Mouse (Mus musculus): ENCODE measurements around the gene Ccdc97. TPM values are rescaled to one million over a fixed set of nuclear protein-coding genes. Genes with fewer than 3 reads are reported as not detected.
"Not testable (repeated sequence)": the region's sequence is repeated elsewhere in the genome, so short reads cannot be mapped to it uniquely, and the experiment has no call there.

Gene Ccdc97
- polyA plus RNA-seq, 1 experiment: 65.4 TPM

DNA sequence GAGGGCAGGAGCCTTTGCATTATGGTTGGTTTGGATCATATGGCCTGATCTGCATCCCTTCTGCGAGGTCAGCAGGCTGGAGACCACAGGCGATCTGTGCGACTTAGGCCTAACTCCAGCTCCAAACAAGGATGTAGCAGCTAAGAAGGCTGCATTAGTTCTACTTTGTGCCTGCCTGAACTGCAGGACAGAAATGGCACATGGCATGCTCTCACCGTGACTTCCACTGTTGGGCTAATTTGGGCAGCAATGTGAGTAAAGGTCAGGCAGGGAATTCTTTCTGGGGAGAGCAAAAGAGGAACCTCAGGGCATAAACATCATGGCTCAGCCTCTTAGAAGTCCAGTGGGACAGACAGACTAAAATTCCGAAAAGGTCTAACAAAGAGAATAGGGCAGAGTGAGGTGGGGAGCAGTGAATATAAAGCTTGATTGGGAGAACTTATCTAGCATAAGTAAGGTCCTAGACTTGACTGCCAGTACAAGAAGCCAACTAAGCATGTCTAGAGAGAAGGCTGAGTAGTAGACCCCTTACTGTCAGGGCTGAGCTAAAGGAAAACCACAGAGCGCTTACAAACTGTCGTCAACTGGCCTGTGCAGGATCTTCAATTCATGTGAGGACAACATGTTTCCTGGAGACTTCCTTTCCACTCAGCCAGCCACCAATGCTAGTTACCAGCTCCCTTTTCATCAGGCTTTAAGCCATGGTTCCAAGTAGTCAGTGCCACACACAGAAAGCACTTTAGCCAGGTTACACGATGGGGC, 12.6 kb upstream of the Ccdc97 start:
- no peaks in the 10 kb centered on the region; the same call in none of the 2 replicates for H3K4me1 ChIP-seq (ENCODE audit: control insufficient read depth, insufficient read depth, low read length)
- H3K27ac ChIP-seq (ENCODE audit: control insufficient read depth, insufficient read depth, low read depth, low read length, poor library complexity): no peak overlapping the region
- 41% methylated on average over 8 of the region's 8 CpGs for WGBS
- TF ChIP-seq POLR2A (IDR thresholded peaks at IDR 0.05; ENCODE audit: borderline replicate concordance, control insufficient read depth, low read depth, low read length) (no peak), CTCF (IDR thresholded peaks at IDR 0.05; ENCODE audit: control insufficient read depth, insufficient read depth, low read length) (no peak)
- no peak overlapping the region for H3K4me3 ChIP-seq (replicated peaks; ENCODE audit: control insufficient read depth, low read depth, low read length)

DNA sequence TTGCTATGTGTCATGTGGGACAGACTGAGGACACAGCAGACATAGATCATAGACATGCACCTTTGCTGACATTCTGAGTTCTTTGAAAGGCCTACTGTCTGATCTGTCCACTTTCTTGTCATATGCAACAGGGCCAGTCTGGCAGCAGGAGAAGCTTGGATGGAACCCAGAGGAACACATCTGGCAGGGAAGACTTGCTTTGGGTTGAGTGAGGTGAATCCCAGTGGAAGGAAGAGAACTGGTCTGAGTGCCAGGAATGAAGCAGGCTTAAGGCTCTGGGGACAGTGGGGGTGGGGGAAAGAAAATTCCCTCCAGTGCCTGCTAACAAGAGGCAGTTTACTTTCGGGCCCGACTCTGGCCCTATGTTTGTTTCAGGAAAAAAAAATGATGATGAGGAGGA, 11.0 kb upstream of the Ccdc97 start:
- Histone ChIP-seq H3K4me3 (replicated peaks; ENCODE audit: control insufficient read depth, low read depth, low read length) (no peak overlapping the region), H3K4me1 (ENCODE audit: control insufficient read depth, insufficient read depth, low read length) (no peaks in the 10 kb centered on the region; the same call in none of the 2 replicates), H3K27ac (ENCODE audit: control insufficient read depth, insufficient read depth, low read depth, low read length, poor library complexity) (no peak overlapping the region)
- WGBS: 82% methylated on average over 2 of the region's 2 CpGs
- TF ChIP-seq POLR2A (IDR thresholded peaks at IDR 0.05; ENCODE audit: borderline replicate concordance, control insufficient read depth, low read depth, low read length) (no peak), CTCF (IDR thresholded peaks at IDR 0.05; ENCODE audit: control insufficient read depth, insufficient read depth, low read length) (no peak)

DNA sequence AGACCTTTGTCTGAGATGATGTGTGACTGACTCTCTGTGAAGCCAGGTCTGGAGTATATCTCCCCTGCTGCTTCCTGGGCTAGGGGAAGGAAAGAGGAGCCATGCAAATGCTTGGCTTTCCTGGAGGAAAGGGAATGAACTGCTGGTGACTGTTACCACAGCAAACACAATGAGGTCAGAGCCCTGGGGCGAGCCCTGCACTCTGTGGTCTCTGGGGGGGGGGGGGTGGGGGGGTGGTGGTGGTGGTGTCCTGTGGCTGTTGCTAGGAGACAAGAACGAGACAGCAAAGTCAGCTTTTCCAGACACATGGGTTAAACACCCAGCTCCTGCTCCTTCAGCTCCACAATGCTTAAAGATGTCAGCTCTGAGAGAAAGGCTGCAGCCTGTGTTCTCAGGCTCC, 10.5 kb upstream of the Ccdc97 start:
- H3K4me1 ChIP-seq (ENCODE audit: control insufficient read depth, insufficient read depth, low read length): no peaks in the 10 kb centered on the region; the same call in none of the 2 replicates
- TF ChIP-seq POLR2A (IDR thresholded peaks at IDR 0.05; ENCODE audit: borderline replicate concordance, control insufficient read depth, low read depth, low read length) (no peak), CTCF (IDR thresholded peaks at IDR 0.05; ENCODE audit: control insufficient read depth, insufficient read depth, low read length) (no peak)
- no peak overlapping the region for H3K4me3 ChIP-seq (replicated peaks; ENCODE audit: control insufficient read depth, low read depth, low read length)
- WGBS: 27% methylated on average over 2 of the region's 2 CpGs
- H3K27ac ChIP-seq (ENCODE audit: control insufficient read depth, insufficient read depth, low read depth, low read length, poor library complexity): no peak overlapping the region

- TF ChIP-seq POLR2A (IDR thresholded peaks at IDR 0.05; ENCODE audit: borderline replicate concordance, control insufficient read depth, low read depth, low read length) (no peak), CTCF (IDR thresholded peaks at IDR 0.05; ENCODE audit: control insufficient read depth, insufficient read depth, low read length) (no peak)
- no peaks in the 10 kb centered on the region; the same call in 1 of the 2 replicates for H3K4me1 ChIP-seq (ENCODE audit: control insufficient read depth, insufficient read depth, low read length)
These were observed 8.9 kb upstream of the Ccdc97 start for GRCm38 (mm10) chr7:25727800-25728199.

DNA sequence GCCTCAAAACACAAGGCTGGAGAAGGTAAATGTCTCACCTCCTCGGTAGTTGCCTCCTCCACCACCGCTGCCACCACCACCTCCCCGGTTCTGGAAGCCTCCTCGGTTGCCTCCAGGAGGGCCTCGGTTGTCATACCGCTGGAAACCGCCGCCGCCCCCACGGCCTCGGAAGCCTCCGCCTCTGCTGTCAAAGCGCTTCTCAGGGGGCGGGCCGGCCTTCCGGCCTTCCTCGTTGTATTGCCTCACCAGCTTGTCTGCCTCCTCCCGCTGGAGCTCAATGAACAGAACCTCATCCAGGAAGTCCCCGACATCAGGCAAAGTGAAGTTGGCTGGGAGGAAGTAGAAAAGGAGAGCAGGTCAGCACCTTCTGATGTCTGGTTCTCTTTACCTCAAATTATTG, 7.0 kb upstream of the Ccdc97 start:
- no peak for TF ChIP-seq POLR2A (IDR thresholded peaks at IDR 0.05; ENCODE audit: borderline replicate concordance, control insufficient read depth, low read depth, low read length)
- no peak for TF ChIP-seq CTCF (IDR thresholded peaks at IDR 0.05; ENCODE audit: control insufficient read depth, insufficient read depth, low read length)
- Histone ChIP-seq H3K4me1 (ENCODE audit: control insufficient read depth, insufficient read depth, low read length) (no peaks in the 10 kb centered on the region), H3K4me3 (replicated peaks; ENCODE audit: control insufficient read depth, low read depth, low read length) (no peak overlapping the region), H3K27ac (ENCODE audit: control insufficient read depth, insufficient read depth, low read depth, low read length, poor library complexity) (no peak overlapping the region)
- WGBS: 70% methylated on average over 19 of the region's 19 CpGs

More at GRCm38 (mm10) chr7:25727800-25728199, 8.9 kb upstream of the Ccdc97 start:
- H3K27ac ChIP-seq (ENCODE audit: control insufficient read depth, insufficient read depth, low read depth, low read length, poor library complexity): no peak overlapping the region
- no peak overlapping the region for H3K4me3 ChIP-seq (replicated peaks; ENCODE audit: control insufficient read depth, low read depth, low read length)
- WGBS: 89% methylated on average over 5 of the region's 5 CpGs

GRCm38 (mm10) chr7:25721776-25722175, 2.9 kb upstream of the Ccdc97 start:
- not testable (repeated sequence) for H3K4me1 ChIP-seq (ENCODE audit: control insufficient read depth, insufficient read depth, low read length); H3K27ac ChIP-seq (ENCODE audit: control insufficient read depth, insufficient read depth, low read depth, low read length, poor library complexity); H3K4me3 ChIP-seq (replicated peaks; ENCODE audit: control insufficient read depth, low read depth, low read length)

GRCm38 (mm10) chr7:25720760-25721159, 1.9 kb upstream of the Ccdc97 start:
- WGBS: 77% methylated on average over 5 of the region's 5 CpGs
- Histone ChIP-seq H3K27ac (ENCODE audit: control insufficient read depth, insufficient read depth, low read depth, low read length, poor library complexity) (no peak overlapping the region), H3K4me3 (replicated peaks; ENCODE audit: control insufficient read depth, low read depth, low read length) (no peak overlapping the region), H3K4me1 (ENCODE audit: control insufficient read depth, insufficient read depth, low read length) (peaks cover 1% of the 10 kb centered on the region; the same call in 1 of the 2 replicates)
- TF ChIP-seq POLR2A (IDR thresholded peaks at IDR 0.05; ENCODE audit: borderline replicate concordance, control insufficient read depth, low read depth, low read length) (no peak), CTCF (IDR thresholded peaks at IDR 0.05; ENCODE audit: control insufficient read depth, insufficient read depth, low read length) (no peak)

DNA sequence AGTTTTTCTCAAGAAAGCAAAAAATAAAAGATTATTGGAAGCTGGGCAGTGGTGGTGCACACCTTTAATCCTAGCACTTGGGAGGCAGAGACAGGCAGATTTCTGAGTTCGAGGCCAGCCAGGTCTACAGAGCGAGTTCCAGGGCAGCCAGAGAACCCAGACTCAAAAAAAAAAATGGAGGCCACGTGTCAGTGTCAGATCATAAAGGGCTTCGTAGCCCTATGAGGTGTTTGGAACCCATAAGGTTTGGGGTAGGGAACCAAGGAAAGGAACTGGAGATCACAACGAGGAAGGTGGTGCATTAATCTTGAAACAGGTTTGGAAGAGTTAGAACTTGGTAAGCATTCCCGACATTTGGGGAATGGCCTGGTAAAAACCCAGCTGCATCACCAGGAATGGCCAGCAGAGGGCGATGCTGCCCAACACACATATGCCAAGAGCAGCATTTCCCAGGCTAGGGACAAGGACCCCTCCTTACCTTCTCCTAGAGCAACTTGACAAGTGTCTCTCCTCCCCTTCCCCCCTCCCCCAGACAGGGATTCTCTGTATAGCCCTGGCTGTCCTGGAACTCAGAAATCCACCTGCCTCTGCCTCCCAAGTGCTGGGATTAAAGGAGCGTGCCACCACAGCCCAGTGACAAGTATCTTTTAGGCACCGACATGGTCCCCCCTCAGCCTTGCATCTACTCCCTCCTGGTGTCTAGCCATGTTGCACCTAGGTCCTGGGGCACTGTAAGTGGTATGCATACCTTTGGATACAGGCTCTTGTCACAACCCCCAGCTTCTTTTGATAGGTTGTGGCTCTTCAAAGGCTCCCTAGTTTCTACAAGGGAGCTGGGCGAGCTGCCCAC, 1.1 kb upstream of the Ccdc97 start:
- WGBS: 44% methylated on average over 10 of the region's 10 CpGs
- Histone ChIP-seq H3K4me1 (ENCODE audit: control insufficient read depth, insufficient read depth, low read length) (peaks cover 1% of the 10 kb centered on the region; the same call in 1 of the 2 replicates), H3K4me3 (replicated peaks; ENCODE audit: control insufficient read depth, low read depth, low read length) (no peak overlapping the region), H3K27ac (ENCODE audit: control insufficient read depth, insufficient read depth, low read depth, low read length, poor library complexity) (peak overlapping the region; percentile 31; the same call in 1 of the 2 replicates)
- TF ChIP-seq CTCF (IDR thresholded peaks at IDR 0.05; ENCODE audit: control insufficient read depth, insufficient read depth, low read length) (peak; percentile 96), POLR2A (IDR thresholded peaks at IDR 0.05; ENCODE audit: borderline replicate concordance, control insufficient read depth, low read depth, low read length) (no peak)

Data from bone marrow, adult 2 months (tissue).